Mouse (Mus musculus): ENCODE measurements at regions not wholly inside any gene's neighbourhood (a gene's known extent, or its start where the extent isn't known, plus 50 kb on each side); places are given as distances from the start of the nearest gene placed in this dataset.

- no peak for DNase-seq (ENCODE audit: low spot score)
These were observed 53.9 kb upstream of the Cdkn3 start for GRCm38 (mm10) chr14:46706462-46706861.

GRCm38 (mm10) chr14:46704316-46704751 lies 56.0 kb upstream of the Cdkn3 start:
- DNase-seq (ENCODE audit: low spot score), result peak; percentile 13

GRCm38 (mm10) chr14:46702669-46703435 lies 57.5 kb upstream of the Cdkn3 start:
- peak; percentile 15 for DNase-seq (ENCODE audit: low spot score)

- DNase-seq (ENCODE audit: low spot score), result no peak
These were observed 67.8 kb upstream of the Cdkn3 start for GRCm38 (mm10) chr14:46692571-46692970.

GRCm38 (mm10) chr14:46692067-46692466 lies 68.3 kb upstream of the Cdkn3 start:
- DNase-seq (ENCODE audit: low spot score), result no peak

- no peak for DNase-seq (ENCODE audit: low spot score)
These were observed 77.6 kb upstream of the Cdkn3 start for GRCm38 (mm10) chr14:46682728-46683127.

GRCm38 (mm10) chr14:46678935-46679334 lies 81.4 kb upstream of the Cdkn3 start:
- DNase-seq (ENCODE audit: low spot score), result no peak

GRCm38 (mm10) chr14:46671482-46672225 lies 88.7 kb upstream of the Cdkn3 start:
- no peak for DNase-seq (ENCODE audit: low spot score)

- DNase-seq (ENCODE audit: low spot score), result no peak
These were observed 89.3 kb upstream of the Cdkn3 start for GRCm38 (mm10) chr14:46671062-46671461.

- DNase-seq (ENCODE audit: low spot score), result no peak
These were observed 89.9 kb upstream of the Cdkn3 start for GRCm38 (mm10) chr14:46670221-46671046.

GRCm38 (mm10) chr14:46668275-46668674 lies 92.1 kb upstream of the Cdkn3 start:
- no peak for DNase-seq (ENCODE audit: low spot score)

GRCm38 (mm10) chr14:46664305-46664704 lies 96.0 kb upstream of the Cdkn3 start:
- no peak for DNase-seq (ENCODE audit: low spot score)

GRCm38 (mm10) chr14:46663529-46663928 lies 96.8 kb upstream of the Cdkn3 start:
- no peak for DNase-seq (ENCODE audit: low spot score)

- DNase-seq (ENCODE audit: low spot score), result no peak
These were observed 98.4 kb upstream of the Cdkn3 start for GRCm38 (mm10) chr14:46661792-46662545.

GRCm38 (mm10) chr14:46661118-46661791 lies 99.1 kb upstream of the Cdkn3 start:
- no peak for DNase-seq (ENCODE audit: low spot score)

GRCm38 (mm10) chr14:46659365-46659764 lies 101.0 kb upstream of the Cdkn3 start:
- no peak for DNase-seq (ENCODE audit: low spot score)

- no peak for DNase-seq (ENCODE audit: low spot score)
These were observed 104.1 kb upstream of the Cdkn3 start for GRCm38 (mm10) chr14:46656249-46656648.

GRCm38 (mm10) chr14:46647319-46647974 lies 112.9 kb upstream of the Cdkn3 start:
- no peak for DNase-seq (ENCODE audit: low spot score)

GRCm38 (mm10) chr14:46646673-46647318 lies 113.5 kb upstream of the Cdkn3 start:
- DNase-seq (ENCODE audit: low spot score), result no peak
